Mouse (Mus musculus): ENCODE measurements around the gene C2cd2.

GRCm38 (mm10) chr16:97814060-97814459 is 148.3 kb downstream of the C2cd2 start:
- TF ChIP-seq CTCF (IDR thresholded peaks at IDR 0.05; ENCODE audit: extremely low read depth, insufficient read length, insufficient replicate concordance, low read depth, low read length) (no peak), POLR2A (IDR thresholded peaks at IDR 0.05; ENCODE audit: low read depth, low read length) (no peak)
